Comparison of ENCODE assay signal across 16 mouse cellular contexts in genomic region chr10:127924597-127925378, GRCm38 (mm10). TPM values are rescaled to one million over a fixed set of nuclear protein-coding genes. Genes with fewer than 3 reads are reported as not detected.
A peak's percentile ranks its signal among the peaks of the same experiment; 100 is the strongest.
DNase-seq lines count a peak whose midpoint lies in the region; ATAC-seq and TF ChIP-seq lines count a peak whose summit lies in the region.
"Had no signal": no experiment of that assay in that cellular context is flagged by ENCODE, and none has a peak within 500 bp of the region (broad histone marks: within the 10 kb centered on the region; RNA-seq: fewer than 3 reads in every experiment).

No protein-coding gene starts in this region.

- no peak overlapping the region; the same call in 1 of the 2 replicates for H3K27ac ChIP-seq in embryonic facial prominence, embryonic 14.5 days (replicated peaks; ENCODE audit: low read depth, low read length)
- H3K27ac ChIP-seq in hindbrain, embryonic 12.5 days = no peak overlapping the region
- H3K27ac ChIP-seq: heart, embryonic 13.5 days; liver, embryonic 13.5 days; neural tube, embryonic 15.5 days had no signal

- no peaks in the 10 kb centered on the region for H3K4me1 ChIP-seq in embryonic facial prominence, embryonic 14.5 days (ENCODE audit: control insufficient read depth, insufficient read depth, low read length)
- H3K4me1 ChIP-seq in hindbrain, embryonic 12.5 days = 0 out of 2 replicates have a peak, but pooled peaks cover 5% of the 10 kb centered on the region
- H3K4me1 ChIP-seq: heart, embryonic 13.5 days; liver, embryonic 13.5 days; neural tube, embryonic 15.5 days had no signal

- in situ Hi-C loops in Patski (cut with MboI; ENCODE audit: low pct_unique_long_range_greater_than_20kb) = no loop called here

- no peak overlapping the region for H3K4me3 ChIP-seq in embryonic facial prominence, embryonic 14.5 days (ENCODE audit: low read depth, low read length)
- no peak overlapping the region for H3K4me3 ChIP-seq in hindbrain, embryonic 12.5 days
- H3K4me3 ChIP-seq: heart, embryonic 13.5 days; liver, embryonic 13.5 days; neural tube, embryonic 15.5 days had no signal

- H3K36me3 ChIP-seq in embryonic facial prominence, embryonic 14.5 days (ENCODE audit: control insufficient read depth, insufficient read depth, low read length) = no peaks in the 10 kb centered on the region
- no peaks in the 10 kb centered on the region for H3K36me3 ChIP-seq in hindbrain, embryonic 12.5 days
- H3K36me3 ChIP-seq: G1E; heart, embryonic 13.5 days; liver, embryonic 13.5 days; neural tube, embryonic 15.5 days had no signal

- H3K4me2 ChIP-seq in embryonic facial prominence, embryonic 14.5 days (ENCODE audit: low read depth, low read length) = no peak overlapping the region
- H3K4me2 ChIP-seq in hindbrain, embryonic 12.5 days (replicated peaks) = no peak overlapping the region
- H3K4me2 ChIP-seq: heart, embryonic 13.5 days; liver, embryonic 13.5 days; midbrain, embryonic 11.5 days; neural tube, embryonic 15.5 days had no signal

- peak; percentile 70 for DNase-seq in layer of hippocampus, adult 11-12 months (ENCODE audit: low spot score)
- DNase-seq in layer of hippocampus, postnatal 25 days (ENCODE audit: extremely low spot score in 1 of 2, low spot score in 1 of 2) = no peak
- peak; percentile 54 for DNase-seq in Patski (ENCODE audit: low read depth, low spot score)
- DNase-seq in embryonic facial prominence, embryonic 14.5 days (ENCODE audit: low spot score) = peak; percentile 86
- DNase-seq in layer of hippocampus, postnatal 10 days (ENCODE audit: low spot score in 2 of 2) = peak; percentile 29 to 52
- no peak for DNase-seq in left cerebral cortex, adult 8-10 months (ENCODE audit: low spot score in 2 of 2)
- DNase-seq: adrenal gland, adult 8-10 months; cerebellum, adult 2 months; kidney, postnatal 14 days; liver, embryonic 13.5 days had no signal

- H3K27me3 ChIP-seq in Patski = no peaks in the 10 kb centered on the region
- no peaks in the 10 kb centered on the region for H3K27me3 ChIP-seq in embryonic facial prominence, embryonic 14.5 days (replicated peaks; ENCODE audit: control insufficient read depth, insufficient read depth, low read length)
- no peaks in the 10 kb centered on the region for H3K27me3 ChIP-seq in hindbrain, embryonic 12.5 days
- H3K27me3 ChIP-seq: heart, embryonic 13.5 days; liver, embryonic 13.5 days; neural tube, embryonic 15.5 days had no signal

- H3K9ac ChIP-seq in embryonic facial prominence, embryonic 14.5 days (ENCODE audit: low read depth, low read length) = no peak overlapping the region
- H3K9ac ChIP-seq in hindbrain, embryonic 12.5 days = no peak overlapping the region
- H3K9ac ChIP-seq: heart, embryonic 13.5 days; liver, embryonic 13.5 days; neural tube, embryonic 15.5 days had no signal

- peak; percentile 57 for ATAC-seq in Patski
- ATAC-seq in embryonic facial prominence, embryonic 14.5 days (ENCODE audit: low read depth) = peak; percentile 86
- no peak for ATAC-seq in hindbrain, embryonic 12.5 days (ENCODE audit: low FRiP score)

- no peaks in the 10 kb centered on the region for H3K9me3 ChIP-seq in embryonic facial prominence, embryonic 14.5 days (ENCODE audit: control insufficient read depth, low read length)
- no peaks in the 10 kb centered on the region for H3K9me3 ChIP-seq in hindbrain, embryonic 12.5 days (replicated peaks)
- H3K9me3 ChIP-seq: G1E; heart, embryonic 13.5 days; liver, embryonic 13.5 days; neural tube, embryonic 15.5 days had no signal

- 39% methylated on average over 7 of the region's 7 CpGs for WGBS in embryonic facial prominence, embryonic 14.5 days
- 70% methylated on average over 7 of the region's 7 CpGs for WGBS in hindbrain, embryonic 12.5 days

- TF ChIP-seq CTCF in Patski (IDR thresholded peaks at IDR 0.05) = no peak

- CTCF ChIA-PET in Patski (lab: Charles Lee) = interaction anchor here (1.0 to 1.1 kb wide), 3 partner anchors 8 to 180 kb away, joined by 3 to 4 read pairs (median 3); no protein-coding TSS in a partner anchor

- POLR2A ChIA-PET in Patski (lab: Charles Lee) = no interaction called here

RNA-seq across cellular contexts. Expression of gene Sdr9c7, which starts 26.5 kb away (rescaled TPM):
- not detected for total RNA-seq in layer of hippocampus, postnatal 25 days (2021)
- not detected for polyA plus RNA-seq in Patski (2021)
- polyA plus RNA-seq in embryonic facial prominence, embryonic 14.5 days (2014; fragmentation: Nextera tagmentation; extraction: Ambion mirVana) = 0.77 and 1.1 TPM in 2 replicates
- total RNA-seq in layer of hippocampus, postnatal 10 days (2021) = not detected
- total RNA-seq in left cerebral cortex, adult 8-10 months (2022) = not detected
- polyA plus RNA-seq in hindbrain, embryonic 12.5 days (2016; fragmentation: Nextera tagmentation; extraction: Ambion mirVana) = not detected in 2 replicates
- polyA plus RNA-seq: G1E; heart, embryonic 13.5 days; liver, embryonic 13.5 days; midbrain, embryonic 11.5 days; neural tube, embryonic 15.5 days; small intestine, adult 2 months had no signal

RNA-seq across cellular contexts. Expression of gene Rdh7, which starts 36.2 kb away (rescaled TPM):
- total RNA-seq in layer of hippocampus, postnatal 25 days (2021) = not detected
- polyA plus RNA-seq in Patski (2021) = not detected
- polyA plus RNA-seq in embryonic facial prominence, embryonic 14.5 days (2014; fragmentation: Nextera tagmentation; extraction: Ambion mirVana) = not detected in 2 replicates
- not detected for total RNA-seq in layer of hippocampus, postnatal 10 days (2021)
- total RNA-seq in left cerebral cortex, adult 8-10 months (2022) = not detected
- not detected in 2 replicates for polyA plus RNA-seq in hindbrain, embryonic 12.5 days (2016; fragmentation: Nextera tagmentation; extraction: Ambion mirVana)
- total RNA-seq: G1E had no signal
- polyA plus RNA-seq: cerebellum, adult 2 months; G1E; heart, embryonic 13.5 days; midbrain, embryonic 11.5 days; neural tube, embryonic 15.5 days had no signal

RNA-seq across cellular contexts. Expression of gene Rdh16f2, which starts 58.5 kb away (rescaled TPM):
- not detected for total RNA-seq in layer of hippocampus, postnatal 25 days (2021)
- not detected for polyA plus RNA-seq in Patski (2021)
- not detected in 2 replicates for polyA plus RNA-seq in embryonic facial prominence, embryonic 14.5 days (2014; fragmentation: Nextera tagmentation; extraction: Ambion mirVana)
- total RNA-seq in layer of hippocampus, postnatal 10 days (2021) = not detected
- not detected for total RNA-seq in left cerebral cortex, adult 8-10 months (2022)
- polyA plus RNA-seq in hindbrain, embryonic 12.5 days (2016; fragmentation: Nextera tagmentation; extraction: Ambion mirVana) = not detected in 2 replicates
- total RNA-seq: adrenal gland, adult 8-10 months had no signal
- polyA plus RNA-seq: cerebellum, adult 2 months; heart, embryonic 13.5 days; liver, embryonic 13.5 days; midbrain, embryonic 11.5 days; neural tube, embryonic 15.5 days had no signal

Comparison
In these comparisons a context has a peak if more than half of its experiments do, and no peak if none do; other contexts are left out.
1. DNase-seq: peak in layer of hippocampus, adult 11-12 months (single experiment), Patski (single experiment), embryonic facial prominence, embryonic 14.5 days (single experiment) and layer of hippocampus, postnatal 10 days (2 of 2); none in layer of hippocampus, postnatal 25 days (0 of 2) and left cerebral cortex, adult 8-10 months (0 of 2).